In the genomic region with DNA sequence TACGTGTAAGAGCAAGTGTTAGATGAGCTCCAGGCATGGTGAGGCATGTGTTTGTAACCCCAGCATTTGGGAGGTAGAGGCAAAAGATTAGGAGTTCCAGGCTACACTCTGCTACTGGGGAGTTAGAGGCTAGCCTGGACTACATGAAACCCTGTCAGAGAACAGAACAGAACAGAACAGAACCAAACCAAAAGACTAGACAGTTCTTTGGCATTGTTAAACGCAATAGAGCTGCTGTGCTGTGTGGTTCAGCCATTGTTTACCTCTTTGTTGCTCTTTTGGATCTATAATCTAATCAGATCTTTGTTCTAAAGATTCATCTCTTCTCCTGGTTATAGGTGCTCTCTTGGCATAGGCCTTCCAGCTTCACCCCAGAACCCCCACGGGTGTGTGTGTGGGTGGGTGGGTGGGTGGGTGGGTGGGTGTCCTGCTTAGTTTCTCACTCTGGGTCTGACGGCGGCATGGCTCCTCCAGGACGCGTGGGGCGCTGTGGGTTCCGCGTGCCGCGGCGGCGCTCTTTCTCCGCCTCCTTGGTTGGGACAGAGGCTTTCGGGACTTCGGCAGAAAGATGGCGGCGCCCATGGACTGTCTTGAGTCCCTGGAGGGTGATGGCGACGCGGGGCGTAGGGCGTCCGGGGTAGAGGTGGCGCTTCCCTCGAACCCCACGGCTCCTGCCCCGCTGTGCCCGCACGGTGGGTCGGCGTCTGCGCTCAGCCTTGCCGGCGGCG, we compare ENCODE assay signal across 8 mouse cellular contexts. TPM values are rescaled to one million over a fixed set of nuclear protein-coding genes. Genes with fewer than 3 reads are reported as not detected.
DNase-seq lines count a peak whose midpoint lies in the region; ATAC-seq and TF ChIP-seq lines count a peak whose summit lies in the region.

No protein-coding gene starts in this region.

- H3K9ac ChIP-seq in CH12.LX (ENCODE audit: insufficient read depth, low read depth), result peak overlapping the region; percentile 59
- peak overlapping the region; percentile 84 for H3K9ac ChIP-seq in forebrain, embryonic 13.5 days
- H3K9ac ChIP-seq in liver, postnatal 0 days (replicated peaks), result peak overlapping the region; percentile 69
- H3K9ac ChIP-seq in neural tube, embryonic 14.5 days (replicated peaks; ENCODE audit: low read depth, low read length), result peak overlapping the region; percentile 69

- dilution Hi-C loops in CH12.LX (cut with MboI; ENCODE audit: extremely low pct_ligation_motif_present, extremely low pct_unique_long_range_greater_than_20kb, low sequenced_read_pairs), result no loop called here

- DNase-seq in CH12.LX (ENCODE audit: extremely low read depth), result peak; percentile 85
- peak; percentile 85 to 90 for DNase-seq in heart, postnatal 10 days
- DNase-seq in large intestine, adult 2 months (ENCODE audit: low read depth, low spot score), result peak; percentile 48
- peak; percentile 90 for DNase-seq in liver, postnatal 0 days
- peak; percentile 89 for DNase-seq in testis, postnatal 10 days (ENCODE audit: low spot score)

- TF ChIP-seq CTCF in CH12.LX (conservative IDR thresholded peaks at IDR 0.05 in 1 of 2, IDR thresholded peaks at IDR 0.05 in 1 of 2; ENCODE audit: low read depth in 2 of 2, low read length in 2 of 2), result peak in 1 of 2 experiments; percentile 76; a peak in 2 of 4 replicates
- peak; percentile 81 for TF ChIP-seq CTCF in liver, postnatal 0 days (IDR thresholded peaks at IDR 0.05; ENCODE audit: low read depth)

- in situ Hi-C loops in CH12.LX (cut with MboI; ENCODE audit: low pct_ligation_motif_present, low pct_unique_long_range_greater_than_20kb, low sequenced_read_pairs), result no loop called here

- H3K27me3 ChIP-seq in CH12.LX (replicated peaks), result no peaks in the 10 kb centered on the region
- H3K27me3 ChIP-seq in forebrain, embryonic 13.5 days, result no peaks in the 10 kb centered on the region
- H3K27me3 ChIP-seq in liver, postnatal 0 days (ENCODE audit: insufficient read depth, low read length), result no peaks in the 10 kb centered on the region
- no peaks in the 10 kb centered on the region for H3K27me3 ChIP-seq in neural tube, embryonic 14.5 days (ENCODE audit: control insufficient read depth, insufficient read depth, low read length)

- H3K4me1 ChIP-seq in CH12.LX (ENCODE audit: control insufficient read depth in 1 of 2, insufficient read depth in 2 of 2), result peaks cover 2 to 26% of the 10 kb centered on the region in 2 experiments; a peak in 2 of 4 replicates
- no peaks in the 10 kb centered on the region for H3K4me1 ChIP-seq in forebrain, embryonic 13.5 days
- peaks cover 3% of the 10 kb centered on the region for H3K4me1 ChIP-seq in liver, postnatal 0 days (ENCODE audit: insufficient read depth)
- no peaks in the 10 kb centered on the region for H3K4me1 ChIP-seq in neural tube, embryonic 14.5 days (ENCODE audit: control insufficient read depth, insufficient read depth, low read length)

- no peak for TF ChIP-seq EP300 in CH12.LX (IDR thresholded peaks at IDR 0.05; ENCODE audit: low read length)
- TF ChIP-seq EP300 in liver, postnatal 0 days (IDR thresholded peaks at IDR 0.05; ENCODE audit: low read depth), result no peak

- H3K4me2 ChIP-seq in CH12.LX (ENCODE audit: insufficient read depth, low read depth, poor library complexity, severe bottlenecking), result no peak overlapping the region
- H3K4me2 ChIP-seq in forebrain, embryonic 13.5 days, result peak overlapping the region; percentile 65
- H3K4me2 ChIP-seq in liver, postnatal 0 days (ENCODE audit: low read depth, low read length), result peak overlapping the region; percentile 72
- H3K4me2 ChIP-seq in neural tube, embryonic 14.5 days (ENCODE audit: low read depth, low read length), result peak overlapping the region; percentile 66

- peak overlapping the region; percentile 42 for H3K27ac ChIP-seq in CH12.LX (ENCODE audit: insufficient read depth, low read depth)
- peak overlapping the region; percentile 66 for H3K27ac ChIP-seq in forebrain, embryonic 13.5 days
- peak overlapping the region; percentile 66 for H3K27ac ChIP-seq in liver, postnatal 0 days (ENCODE audit: low read depth)
- peak overlapping the region; percentile 81 for H3K27ac ChIP-seq in neural tube, embryonic 14.5 days (ENCODE audit: low read depth, low read length)

- H3K9me3 ChIP-seq in CH12.LX (replicated peaks; ENCODE audit: low read length), result no peaks in the 10 kb centered on the region
- no peaks in the 10 kb centered on the region for H3K9me3 ChIP-seq in forebrain, embryonic 13.5 days (replicated peaks)
- no peaks in the 10 kb centered on the region for H3K9me3 ChIP-seq in liver, postnatal 0 days (ENCODE audit: low read length)
- no peaks in the 10 kb centered on the region for H3K9me3 ChIP-seq in neural tube, embryonic 14.5 days (ENCODE audit: control insufficient read depth, low read length)

- H3K36me3 ChIP-seq in CH12.LX (replicated peaks in 1 of 2; ENCODE audit: control insufficient read depth in 1 of 2, insufficient read depth in 1 of 2, low read length in 1 of 2), result peaks cover 18 to 23% of the 10 kb centered on the region in 2 experiments
- H3K36me3 ChIP-seq in forebrain, embryonic 13.5 days (ENCODE audit: poor library complexity, severe bottlenecking), result peaks cover 9% of the 10 kb centered on the region; the same call in 1 of the 2 replicates
- 0 out of 2 replicates have a peak, but pooled peaks cover 2% of the 10 kb centered on the region for H3K36me3 ChIP-seq in liver, postnatal 0 days (replicated peaks; ENCODE audit: insufficient read depth, low read length)
- H3K36me3 ChIP-seq in neural tube, embryonic 14.5 days (ENCODE audit: control insufficient read depth, insufficient read depth, low read length), result no peaks in the 10 kb centered on the region

- peak; percentile 96 for ATAC-seq in cerebellum, adult (ENCODE audit: insufficient number of reproducible peaks, low FRiP score, low TSS enrichment)
- peak; percentile 98 for ATAC-seq in forebrain, embryonic 13.5 days
- peak; percentile 99 for ATAC-seq in liver, postnatal 0 days
- ATAC-seq in neural tube, embryonic 14.5 days (ENCODE audit: low read depth), result peak; percentile 99

- intact Hi-C loops in heart, postnatal 10 days (cut with DNase I), result loop anchor here (5.0 kb wide), 2 partner anchors 50 to 110 kb away; partner anchors contain the start of gene Anapc4

- H3K79me2 ChIP-seq in CH12.LX (replicated peaks; ENCODE audit: control insufficient read depth, extremely low read depth, insufficient read depth, poor library complexity, severe bottlenecking), result peaks cover 6% of the 10 kb centered on the region; the same call in 1 of the 2 replicates

- WGBS in forebrain, embryonic 13.5 days, result 4% methylated on average over 37 of the region's 37 CpGs
- WGBS in large intestine, adult 2 months, result 4% methylated on average over 37 of the region's 37 CpGs
- 5% methylated on average over 37 of the region's 37 CpGs for WGBS in liver, postnatal 0 days (ENCODE audit: insufficient replicate concordance)
- 5% methylated on average over 37 of the region's 37 CpGs for WGBS in neural tube, embryonic 14.5 days

- no peak for TF ChIP-seq RAD21 in CH12.LX (IDR thresholded peaks at IDR 0.05; ENCODE audit: low read depth, low read length)

- peak overlapping the region; percentile 69 to 95 (median 77) for H3K4me3 ChIP-seq in CH12.LX (replicated peaks in 1 of 3; ENCODE audit: low read depth in 2 of 3, low read length in 2 of 3, poor library complexity in 1 of 3)
- peak overlapping the region; percentile 72 for H3K4me3 ChIP-seq in forebrain, embryonic 13.5 days
- peak overlapping the region; percentile 77 for H3K4me3 ChIP-seq in liver, postnatal 0 days (ENCODE audit: low read depth, low read length)
- peak overlapping the region; percentile 71 for H3K4me3 ChIP-seq in neural tube, embryonic 14.5 days (ENCODE audit: low read depth, low read length)

- peak; percentile 80 for TF ChIP-seq POLR2A in CH12.LX (IDR thresholded peaks at IDR 0.05; ENCODE audit: low read depth, low read length)

TF ChIP-seq in CH12.LX, 34 proteins besides CTCF, POLR2A, EP300 and RAD21 (continues in another document):
- TF ChIP-seq GABPA (IDR thresholded peaks at IDR 0.05; ENCODE audit: insufficient replicate concordance, low read depth, low read length) (peak; percentile 96), PAX5 (IDR thresholded peaks at IDR 0.05; ENCODE audit: low read length) (no peak), TBP (conservative IDR thresholded peaks at IDR 0.05; ENCODE audit: low read depth, low read length) (peak; percentile 64; the same call in 1 of the 2 replicates), CHD1 (IDR thresholded peaks at IDR 0.05; ENCODE audit: low read depth, low read length) (no peak), JUN (IDR thresholded peaks at IDR 0.05; ENCODE audit: insufficient read depth, low read depth, low read length) (no peak), SIN3A (IDR thresholded peaks at IDR 0.05; ENCODE audit: low read length) (peak; percentile 37), CHD2 (IDR thresholded peaks at IDR 0.05; ENCODE audit: low read length) (no peak)

RNA-seq across cellular contexts. Expression of gene Zcchc4, which starts 7.5 kb away (rescaled TPM):
- total RNA-seq in CH12.LX (2012; rRNA removed) (14.3 and 14.8 TPM in 2 replicates), CH12.LX (2014; rRNA removed) (18.9 and 21.0 TPM in 2 replicates)
- polyA plus RNA-seq in CH12.LX (2012; ENCODE audit: insufficient read length, low read depth), result 14.3 and 17.2 TPM in 2 replicates
- 14.7 and 15.6 TPM in 2 replicates for polyA plus RNA-seq in forebrain, embryonic 13.5 days (2015; fragmentation: Nextera tagmentation; extraction: Ambion mirVana)
- 1 to 10 TPM; 6.3 to 7.8 TPM for total RNA-seq in heart, postnatal 10 days (2021)
- 4.9 and 7.2 TPM in 2 replicates for polyA plus RNA-seq in large intestine, adult 2 months (2012; rRNA removed)
- 2.6 and 3.6 TPM in 2 replicates for polyA plus RNA-seq in liver, postnatal 0 days (2015; fragmentation: Nextera tagmentation; extraction: Ambion mirVana)
- polyA plus RNA-seq in neural tube, embryonic 14.5 days (2014; fragmentation: Nextera tagmentation; extraction: Ambion mirVana), result 11.7 and 12.6 TPM in 2 replicates

RNA-seq across cellular contexts. Expression of gene Pi4k2b, which starts 41.3 kb away (rescaled TPM):
- 14.5 and 17.0 TPM in 2 replicates for total RNA-seq in CH12.LX (2012; rRNA removed)
- 27.1 and 31.7 TPM in 2 replicates for total RNA-seq in CH12.LX (2014; rRNA removed)
- polyA plus RNA-seq in CH12.LX (2012; ENCODE audit: insufficient read length, low read depth), result 9.9 and 10.8 TPM in 2 replicates
- 6.7 and 8.6 TPM in 2 replicates for polyA plus RNA-seq in forebrain, embryonic 13.5 days (2015; fragmentation: Nextera tagmentation; extraction: Ambion mirVana)
- total RNA-seq in heart, postnatal 10 days (2021), result 1 to 10 TPM; 4.4 to 4.8 TPM
- polyA plus RNA-seq in large intestine, adult 2 months (2012; rRNA removed), result 16.5 and 52.1 TPM in 2 replicates
- 16.8 and 18.4 TPM in 2 replicates for polyA plus RNA-seq in liver, postnatal 0 days (2015; fragmentation: Nextera tagmentation; extraction: Ambion mirVana)
- 4.6 and 7.9 TPM in 2 replicates for polyA plus RNA-seq in neural tube, embryonic 14.5 days (2014; fragmentation: Nextera tagmentation; extraction: Ambion mirVana)

RNA-seq across cellular contexts. Expression of gene Anapc4, which starts 51.1 kb away (rescaled TPM):
- total RNA-seq in CH12.LX (2012; rRNA removed), result 66.4 and 76.6 TPM in 2 replicates
- 85.6 and 110 TPM in 2 replicates for total RNA-seq in CH12.LX (2014; rRNA removed)
- 87.0 and 115 TPM in 2 replicates for polyA plus RNA-seq in CH12.LX (2012; ENCODE audit: insufficient read length, low read depth)
- 112 and 121 TPM in 2 replicates for polyA plus RNA-seq in forebrain, embryonic 13.5 days (2015; fragmentation: Nextera tagmentation; extraction: Ambion mirVana)
- 10 to 100 TPM; 48.4 to 48.6 TPM for total RNA-seq in heart, postnatal 10 days (2021)
- 13.5 and 16.1 TPM in 2 replicates for polyA plus RNA-seq in large intestine, adult 2 months (2012; rRNA removed)
- 17.6 and 18.1 TPM in 2 replicates for polyA plus RNA-seq in liver, postnatal 0 days (2015; fragmentation: Nextera tagmentation; extraction: Ambion mirVana)
- 115 and 133 TPM in 2 replicates for polyA plus RNA-seq in neural tube, embryonic 14.5 days (2014; fragmentation: Nextera tagmentation; extraction: Ambion mirVana)

Comparison
In these comparisons a context has a peak if more than half of its experiments do, and no peak if none do; other contexts are left out.
1. Peak in every context shown above with its lines: DNase-seq, ATAC-seq, H3K4me3 ChIP-seq and H3K27ac ChIP-seq.